Mouse (Mus musculus): Measurements from ENCODE around the gene Aqp6. TPM values are rescaled to one million over a fixed set of nuclear protein-coding genes. Genes with fewer than 3 reads are reported as not detected.

Aqp6 gene
- polyA plus RNA-seq, 1 experiment from 2014 or later = not detected

DNA sequence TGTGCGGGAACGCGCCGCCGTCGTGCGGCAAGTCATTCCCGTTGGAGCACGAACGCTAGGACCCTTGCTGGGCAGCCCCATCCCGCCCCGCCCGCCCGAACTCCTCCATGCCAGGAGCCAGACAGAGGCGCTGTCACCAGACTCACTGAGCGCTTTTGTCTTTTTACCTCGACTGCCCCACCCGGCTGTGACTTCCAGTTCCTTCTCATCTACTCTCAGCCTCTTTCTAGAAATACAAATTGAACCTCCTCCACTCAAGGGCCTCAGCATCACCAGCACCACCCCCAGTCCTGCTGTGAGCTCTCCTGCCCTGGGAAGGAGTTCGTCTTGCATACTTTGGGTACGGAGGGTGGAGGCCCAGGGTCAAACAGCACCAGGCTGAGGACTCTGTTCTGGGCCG, 52.7 kb downstream of the Aqp6 start:
- Histone ChIP-seq H3K36me3 (no peaks in the 10 kb centered on the region), H3K9me3 (replicated peaks) (no peaks in the 10 kb centered on the region), H3K27ac (replicated peaks) (peak overlapping the region; percentile 69), H3K4me1 (peaks cover 54% of the 10 kb centered on the region), H3K4me3 (peak overlapping the region; percentile 46), H3K27me3 (ENCODE audit: low read depth, poor library complexity, severe bottlenecking) (peaks cover 50% of the 10 kb centered on the region)
- DNase-seq (ENCODE audit: low spot score) = peak; percentile 28
- 3% methylated on average over 21 of the region's 21 CpGs for WGBS

Other genes with a start within 250 kb of the Aqp6 start
- 10.9 and 12.6 TPM in 2 replicates for gene Fmnl3, start 230.9 kb upstream of the Aqp6 start, polyA plus RNA-seq (2016; fragmentation: Nextera tagmentation; extraction: Ambion mirVana)
- 288 and 305 TPM in 2 replicates for gene Tmbim6, start 208.5 kb upstream of the Aqp6 start, polyA plus RNA-seq (2016; fragmentation: Nextera tagmentation; extraction: Ambion mirVana)
- gene Nckap5l, start 143.7 kb upstream of the Aqp6 start, polyA plus RNA-seq (2016; fragmentation: Nextera tagmentation; extraction: Ambion mirVana) = 11.0 and 11.3 TPM in 2 replicates
- 21.3 and 22.1 TPM in 2 replicates for gene Bcdin3d, start 126.7 kb upstream of the Aqp6 start, polyA plus RNA-seq (2016; fragmentation: Nextera tagmentation; extraction: Ambion mirVana)
- 0.86 and 1.1 TPM in 2 replicates for gene Faim2, start 73.2 kb upstream of the Aqp6 start, polyA plus RNA-seq (2016; fragmentation: Nextera tagmentation; extraction: Ambion mirVana)
- not detected in 2 replicates for gene Aqp2, start 22.3 kb upstream of the Aqp6 start, polyA plus RNA-seq (2016; fragmentation: Nextera tagmentation; extraction: Ambion mirVana)
- 0.61 TPM in 1 of 2 replicates, not detected in the other for gene Aqp5, start 10.6 kb upstream of the Aqp6 start, polyA plus RNA-seq (2016; fragmentation: Nextera tagmentation; extraction: Ambion mirVana)
- 208 and 239 TPM in 2 replicates for gene Racgap1, start 50.3 kb downstream of the Aqp6 start, polyA plus RNA-seq (2016; fragmentation: Nextera tagmentation; extraction: Ambion mirVana)
- 6.0 and 14.9 TPM in 2 replicates for gene Asic1, start 69.0 kb downstream of the Aqp6 start, polyA plus RNA-seq (2016; fragmentation: Nextera tagmentation; extraction: Ambion mirVana)
- gene Smarcd1, start 100.7 kb downstream of the Aqp6 start, polyA plus RNA-seq (2016; fragmentation: Nextera tagmentation; extraction: Ambion mirVana) = 98.1 and 112 TPM in 2 replicates
- gene Gm17349, start 104.1 kb downstream of the Aqp6 start, polyA plus RNA-seq (2016; fragmentation: Nextera tagmentation; extraction: Ambion mirVana) = not detected in 2 replicates
- gene Gpd1, start 116.1 kb downstream of the Aqp6 start, polyA plus RNA-seq (2016; fragmentation: Nextera tagmentation; extraction: Ambion mirVana) = 0.40 and 0.62 TPM in 2 replicates
- gene Cox14, start 124.2 kb downstream of the Aqp6 start, polyA plus RNA-seq (2016; fragmentation: Nextera tagmentation; extraction: Ambion mirVana) = 157 and 159 TPM in 2 replicates
- gene Cers5, start 171.5 kb downstream of the Aqp6 start, polyA plus RNA-seq (2016; fragmentation: Nextera tagmentation; extraction: Ambion mirVana) = 58.4 and 63.5 TPM in 2 replicates